Mouse (Mus musculus) layer of hippocampus, adult 9-10 months (tissue): ENCODE results near the gene Slc34a2.

Source experiments
- DNase-seq: peaks from one replicate; pipeline ENCODE4 v3.0.0; 2022; ENCODE audit warnings: low spot score

Gene Slc34a2

DNA sequence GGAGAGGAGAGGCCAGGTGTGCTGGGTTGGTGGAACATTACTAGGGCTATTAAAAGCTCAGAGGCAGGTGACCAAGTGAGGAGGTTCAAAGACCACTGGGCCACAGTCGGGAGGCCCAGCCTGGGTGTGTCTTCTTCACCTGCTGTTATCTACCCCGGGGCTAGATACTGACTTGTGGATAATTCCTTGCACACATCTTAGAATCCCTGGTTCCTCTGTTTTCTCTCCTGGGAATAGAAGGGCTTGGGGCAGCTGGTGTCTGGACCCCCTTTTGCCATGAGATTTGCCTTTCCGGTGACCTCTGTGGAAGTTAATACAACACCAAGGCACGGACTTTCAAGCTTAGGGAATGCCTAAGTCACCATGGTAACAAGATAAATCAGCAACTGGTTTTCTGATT lies 72.3 kb downstream of the Slc34a2 start:
- no peak for DNase-seq

DNA sequence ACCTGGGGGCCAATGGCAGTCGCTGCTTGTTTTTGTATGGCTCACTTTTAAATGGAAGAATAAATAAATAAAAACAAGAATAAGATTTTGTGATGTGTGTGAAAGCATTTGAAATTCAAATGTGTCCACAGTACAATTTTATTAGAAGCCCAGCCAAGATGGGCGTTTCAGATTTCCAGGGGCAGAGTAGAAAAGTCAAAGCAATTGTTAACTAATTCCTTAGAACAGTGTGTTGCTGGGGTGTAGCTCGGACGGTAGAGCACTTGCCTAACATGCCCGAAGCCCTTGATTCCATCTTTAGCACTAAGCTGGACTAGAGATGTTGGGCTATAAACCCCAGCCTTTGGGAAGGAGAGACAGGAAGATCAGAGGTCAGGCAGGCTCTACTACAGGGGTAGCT lies 73.2 kb downstream of the Slc34a2 start:
- DNase-seq, result no peak

DNA sequence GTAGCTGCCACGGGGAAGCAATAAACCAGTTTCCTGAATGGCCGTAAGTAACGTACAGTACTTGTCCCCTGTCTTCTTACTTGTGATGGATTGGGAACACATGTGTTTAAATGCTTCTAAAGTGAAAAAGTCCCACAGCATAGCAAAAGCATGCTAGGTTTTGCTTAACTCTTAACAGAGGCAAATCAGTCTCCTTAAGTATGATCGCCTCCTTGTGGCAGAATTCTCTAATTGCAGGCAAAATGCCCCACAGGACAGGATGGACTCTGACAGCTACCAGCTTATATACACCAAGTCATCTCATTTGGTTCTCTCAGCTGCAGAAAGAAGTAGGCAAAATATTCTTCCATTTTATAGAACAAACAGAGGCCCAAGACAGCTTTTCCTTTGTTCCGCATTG lies 75.1 kb downstream of the Slc34a2 start:
- no peak for DNase-seq

DNA sequence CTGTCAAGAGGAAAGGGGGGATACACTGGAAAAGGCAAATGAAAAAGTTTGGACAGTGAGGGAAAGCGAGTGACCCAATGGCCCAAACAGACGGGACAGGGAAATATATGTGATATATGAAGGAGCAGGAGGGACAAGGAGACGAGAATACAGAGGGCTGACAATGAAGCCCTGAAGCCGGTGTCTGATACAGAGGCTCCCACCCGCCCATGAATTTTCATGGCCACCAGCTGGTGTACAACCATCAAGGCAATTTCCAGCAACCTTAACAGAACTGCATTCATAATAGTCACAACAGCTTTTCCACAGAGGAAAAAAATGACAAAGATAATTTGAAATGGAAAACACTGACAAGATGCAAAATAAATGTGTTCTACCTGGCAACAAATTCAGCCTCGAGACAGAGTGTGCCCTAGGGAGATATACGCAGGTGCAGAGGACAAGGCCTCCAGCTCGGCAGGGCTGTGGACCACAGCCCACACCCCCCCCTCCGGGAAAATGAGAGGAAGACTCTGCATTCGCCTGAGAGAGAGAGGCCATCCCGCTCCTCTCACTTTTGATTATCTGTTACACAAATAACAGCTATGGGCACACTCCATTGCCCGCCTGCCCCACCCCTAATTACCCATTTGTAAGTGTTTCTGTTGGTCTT lies 76.9 kb downstream of the Slc34a2 start:
- no peak for DNase-seq

DNA sequence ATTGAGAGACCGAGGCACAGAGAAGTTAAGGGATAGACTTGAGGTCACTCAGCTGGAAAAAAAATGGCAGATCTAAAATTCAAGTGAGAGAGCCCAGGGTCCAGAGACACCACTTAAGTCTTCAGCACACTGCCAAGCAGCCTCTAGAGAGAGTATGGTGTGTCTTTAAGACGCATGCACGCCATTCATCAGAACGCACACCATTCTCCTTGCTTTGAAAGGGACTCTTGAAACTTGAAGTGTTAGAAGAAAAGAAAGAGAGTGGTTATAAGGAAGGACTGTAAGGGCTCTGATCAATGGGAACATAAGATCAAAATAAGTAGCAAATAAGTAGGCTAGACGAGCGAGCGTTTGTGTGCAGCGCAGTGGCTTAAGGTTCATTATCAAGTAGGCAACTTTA lies 80.3 kb downstream of the Slc34a2 start:
- DNase-seq, result no peak

- no peak for DNase-seq
Observed at GRCm38 (mm10) chr5:53119689-53120088, 81.8 kb downstream of the Slc34a2 start.
